Mouse (Mus musculus) CD4-positive, CD25-positive, alpha-beta regulatory T cell, adult 2 months (primary cell): ENCODE measurements around the gene Celsr3.
A peak's percentile ranks its signal among the peaks of the same experiment; 100 is the strongest.

Source experiments
- DNase-seq: peaks from one replicate; pipeline ENCODE4 v3.0.0-alpha.2; 2012; ENCODE audit warnings: low read depth, low spot score

Celsr3 gene

DNA sequence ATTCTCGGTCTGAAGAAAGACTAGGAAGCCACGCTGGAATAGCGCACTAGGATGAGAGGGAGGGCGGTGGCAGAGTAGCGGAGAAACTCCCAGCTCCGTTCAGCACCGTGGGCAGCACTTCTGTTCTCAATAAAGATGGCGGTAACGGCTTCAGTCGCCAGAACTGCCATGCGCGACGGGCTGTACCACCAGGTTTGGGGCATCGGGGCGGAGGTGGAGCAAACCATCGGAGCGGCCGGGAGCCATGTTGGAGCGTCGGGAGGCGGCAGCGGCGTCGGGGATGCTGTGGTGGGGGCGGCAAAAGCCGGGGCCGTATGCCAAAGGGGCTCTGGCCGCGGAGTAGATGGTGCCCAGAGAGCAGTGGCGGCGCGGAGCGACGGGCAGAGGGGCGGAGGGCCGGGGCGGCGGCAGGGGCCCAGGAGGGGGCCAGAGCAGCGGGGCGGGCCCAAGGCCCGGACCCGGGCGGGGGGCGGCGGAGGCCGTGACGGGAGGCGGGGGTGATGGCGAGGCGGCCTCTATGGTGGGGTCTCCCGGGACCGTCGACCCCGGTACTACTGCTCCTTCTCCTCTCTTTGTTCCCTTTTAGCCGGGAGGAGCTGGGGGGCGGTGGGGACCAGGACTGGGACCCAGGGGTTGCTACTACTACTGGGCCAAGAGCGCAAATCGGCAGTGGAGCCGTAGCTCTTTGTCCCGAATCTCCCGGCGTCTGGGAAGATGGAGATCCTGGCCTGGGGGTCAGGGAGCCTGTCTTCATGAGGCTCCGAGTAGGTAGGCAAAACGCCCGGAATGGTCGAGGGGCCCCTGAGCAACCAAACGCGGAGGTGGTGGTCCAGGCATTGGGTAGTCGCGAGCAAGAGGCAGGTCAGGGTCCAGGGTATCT lies at the start of gene Celsr3:
Gene Celsr3 (plus strand): TSS at position 501 of the 880 bp plus-strand sequence.
- peak; percentile 36 for DNase-seq

DNA sequence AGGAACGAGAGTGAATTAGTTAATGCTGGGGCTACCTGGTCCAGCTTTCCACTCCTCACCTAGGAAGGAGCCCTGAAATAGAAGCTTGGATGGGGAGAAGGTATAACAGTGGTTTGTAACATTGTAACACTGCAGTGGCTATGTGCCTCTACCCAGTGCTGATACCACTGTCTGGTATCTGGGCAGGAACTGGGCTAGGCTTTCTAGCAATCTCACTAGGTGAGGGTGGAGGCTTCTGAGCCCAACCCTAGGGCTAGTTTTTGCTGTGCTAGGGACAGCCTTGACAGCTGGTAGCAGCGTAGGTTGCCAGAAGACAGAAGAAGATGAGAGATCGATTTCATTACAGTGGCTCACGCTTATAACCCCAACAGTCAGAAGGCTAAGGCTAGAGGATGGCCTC lies 49.5 kb upstream of the Celsr3 start:
- DNase-seq = no peak

DNA sequence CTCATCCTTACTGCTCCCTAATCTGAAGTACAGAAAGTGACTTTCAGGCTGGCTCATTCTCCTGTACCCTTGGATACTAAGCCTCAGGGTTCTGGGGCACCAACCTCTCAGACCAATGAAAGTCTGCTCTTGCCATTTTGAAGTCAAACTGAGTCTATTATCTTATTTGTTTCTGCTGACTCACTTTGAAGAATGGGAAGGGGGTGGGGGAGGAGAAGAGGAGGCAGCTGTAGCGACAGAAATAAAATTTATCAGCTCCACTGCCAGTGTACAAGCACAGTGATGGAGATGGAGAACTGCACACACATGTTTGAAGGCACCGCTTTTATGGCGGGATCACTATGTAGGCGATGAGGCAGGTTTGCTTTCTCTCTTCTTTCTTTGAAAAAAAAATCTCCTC lies 48.8 kb upstream of the Celsr3 start:
- DNase-seq = no peak

DNA sequence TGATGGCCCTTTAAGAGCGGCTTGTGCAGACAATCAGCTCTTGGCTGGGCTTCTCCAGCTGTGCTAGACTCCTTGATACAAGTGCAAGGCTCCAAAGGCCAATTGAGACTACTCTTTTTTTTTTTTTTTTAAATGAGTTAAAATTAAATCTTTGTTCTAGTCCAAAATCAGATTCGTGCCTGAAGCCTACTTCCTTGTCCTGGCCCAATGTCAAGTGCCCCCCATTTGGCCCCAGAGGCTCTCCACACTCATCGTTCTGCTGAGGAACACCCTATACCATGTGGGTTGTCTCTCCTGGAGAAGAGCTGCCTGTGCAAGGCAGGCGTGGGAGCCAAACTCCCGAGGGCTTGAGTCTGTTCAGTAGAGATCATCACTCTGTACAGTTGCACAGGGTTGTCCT lies 45.2 kb upstream of the Celsr3 start:
- no peak for DNase-seq

DNA sequence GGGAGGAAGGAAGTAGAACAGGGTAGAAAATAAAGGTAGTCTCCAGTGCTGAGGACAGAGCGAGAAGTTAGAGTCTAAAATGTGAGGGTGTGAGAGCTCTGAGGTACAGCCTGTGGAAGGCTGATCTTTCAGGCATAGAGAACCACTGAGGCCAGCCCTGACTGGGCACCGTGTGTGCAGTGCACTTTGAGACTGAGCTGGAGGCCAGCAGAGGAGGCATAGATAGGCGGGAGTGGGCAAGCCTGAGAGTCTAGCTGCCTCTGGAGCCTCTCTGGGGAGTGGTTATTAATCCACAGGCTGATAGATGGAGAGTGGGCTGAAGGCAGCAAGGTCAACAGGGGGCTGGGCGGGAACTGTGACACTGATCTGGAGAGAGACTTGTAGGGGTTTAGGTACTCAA lies 44.2 kb upstream of the Celsr3 start:
- no peak for DNase-seq

DNA sequence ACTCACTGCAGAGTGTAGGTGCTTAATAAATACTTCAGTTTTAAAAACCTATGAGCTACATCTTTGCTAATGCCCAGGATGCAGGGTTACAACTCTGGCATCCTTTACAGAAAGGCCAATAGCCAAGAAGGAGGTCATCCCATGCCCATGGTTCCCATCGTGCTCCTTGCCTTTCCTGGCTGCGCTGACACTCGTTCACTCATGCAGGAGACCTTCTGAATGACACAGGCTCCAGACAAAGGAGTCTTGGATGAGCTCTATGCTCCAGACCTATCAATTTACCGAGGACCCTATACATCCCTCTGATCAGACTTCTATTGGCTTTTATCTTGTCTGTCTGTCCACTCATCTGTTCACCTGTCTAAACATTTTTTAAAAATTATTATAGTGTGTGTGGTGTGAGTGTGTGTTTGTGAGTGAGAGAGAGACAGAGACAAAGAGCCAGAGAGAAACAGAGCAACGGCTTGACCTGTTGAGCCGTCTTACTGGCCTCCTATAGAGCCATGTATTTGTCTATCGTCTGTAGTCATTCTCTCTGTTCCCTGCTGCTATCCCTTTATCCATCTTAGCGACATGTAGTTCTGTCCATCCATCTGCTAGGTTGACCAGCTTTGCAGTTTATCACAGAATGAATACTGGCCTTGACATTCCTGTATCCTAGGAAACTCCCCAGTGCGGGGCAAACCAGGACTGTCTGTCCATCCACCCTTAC lies 43.1 kb upstream of the Celsr3 start:
- DNase-seq = no peak

DNA sequence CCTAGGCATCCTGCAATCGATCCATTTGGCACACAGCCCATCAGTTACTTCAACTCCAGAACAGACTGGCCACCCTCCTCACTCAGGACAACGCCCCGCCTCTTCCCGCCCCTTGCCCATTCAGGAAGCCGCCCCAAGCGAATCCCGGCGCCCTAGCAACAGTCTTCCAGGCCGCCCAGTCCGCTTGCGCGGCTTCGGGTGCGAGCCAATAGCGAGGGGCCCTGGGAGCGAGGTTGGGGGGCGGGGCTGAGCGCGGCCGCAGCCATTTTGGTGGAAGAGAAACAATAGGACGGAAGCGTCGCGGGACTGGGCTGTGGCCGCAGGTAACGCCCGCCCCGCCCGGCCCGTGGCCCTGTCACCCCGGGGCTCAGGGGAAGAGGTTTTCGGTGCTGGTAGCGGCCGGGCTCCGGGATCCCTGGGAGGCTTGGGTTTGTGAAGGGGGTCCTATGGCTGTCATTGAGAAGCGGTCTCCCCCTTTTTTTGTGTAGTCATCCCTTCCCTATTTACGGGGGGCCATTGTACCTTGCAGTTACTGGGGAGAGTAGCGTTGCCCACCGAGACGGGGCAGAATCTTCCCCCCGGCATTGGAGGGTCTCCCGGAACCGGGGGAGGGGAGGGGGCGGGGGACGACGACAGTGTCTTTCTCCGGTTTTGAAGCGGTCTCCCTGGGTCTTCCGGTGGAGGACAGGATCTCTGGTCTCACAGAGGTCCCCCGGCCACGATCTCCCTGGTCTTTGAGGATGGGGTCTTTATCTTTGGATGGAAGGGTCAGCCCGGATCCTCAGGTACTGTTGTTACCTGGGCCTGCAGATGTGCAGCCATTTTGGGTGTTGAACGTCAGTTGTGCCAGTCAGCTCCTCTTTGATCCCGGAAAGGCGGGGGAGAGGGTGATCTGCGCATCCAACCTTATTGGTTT lies 42.3 kb upstream of the Celsr3 start, which contains the start of gene Ip6k2:
Gene Ip6k2 (plus strand): TSS at position 249 of the 916 bp plus-strand sequence.
- peak; percentile 93 for DNase-seq

DNA sequence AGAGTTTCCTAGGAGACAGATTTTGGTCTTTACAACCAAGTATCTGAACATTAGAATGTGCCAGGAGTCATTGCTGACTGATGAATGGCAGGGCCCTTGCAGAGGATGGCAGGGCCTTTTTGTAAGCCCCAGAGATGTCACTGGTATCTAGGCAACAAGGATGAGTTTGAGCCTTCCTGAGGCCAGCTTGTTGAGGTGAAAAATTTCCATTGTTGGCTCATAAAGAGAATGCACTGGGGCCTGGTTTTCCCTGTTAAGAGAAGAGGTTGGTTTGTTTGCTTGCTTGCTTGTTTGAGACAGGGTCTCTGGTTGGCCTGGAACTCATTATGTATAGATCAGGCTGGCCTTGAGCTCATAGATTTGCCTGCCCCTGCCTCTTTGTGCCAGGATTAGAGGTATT lies 40.7 kb upstream of the Celsr3 start:
- DNase-seq = no peak

DNA sequence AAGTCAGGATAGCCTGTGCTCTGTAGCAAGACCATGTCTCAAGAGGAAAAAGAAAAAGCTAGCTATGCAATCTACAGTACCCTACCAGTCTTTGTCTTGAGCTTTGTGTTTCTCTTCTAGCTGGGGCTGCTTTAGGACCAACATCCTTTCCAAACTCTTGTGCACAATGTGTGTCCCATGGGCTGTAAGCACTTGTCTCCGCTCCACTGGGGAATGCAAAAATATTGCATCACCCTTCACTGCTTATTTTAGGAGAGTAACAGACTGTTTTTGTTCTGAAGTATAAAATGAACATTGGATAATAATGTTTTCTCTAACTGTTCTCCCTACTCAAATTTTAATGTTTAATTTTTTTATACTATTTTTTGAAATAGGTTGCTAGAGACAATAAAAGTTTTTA lies 39.6 kb upstream of the Celsr3 start:
- no peak for DNase-seq

DNA sequence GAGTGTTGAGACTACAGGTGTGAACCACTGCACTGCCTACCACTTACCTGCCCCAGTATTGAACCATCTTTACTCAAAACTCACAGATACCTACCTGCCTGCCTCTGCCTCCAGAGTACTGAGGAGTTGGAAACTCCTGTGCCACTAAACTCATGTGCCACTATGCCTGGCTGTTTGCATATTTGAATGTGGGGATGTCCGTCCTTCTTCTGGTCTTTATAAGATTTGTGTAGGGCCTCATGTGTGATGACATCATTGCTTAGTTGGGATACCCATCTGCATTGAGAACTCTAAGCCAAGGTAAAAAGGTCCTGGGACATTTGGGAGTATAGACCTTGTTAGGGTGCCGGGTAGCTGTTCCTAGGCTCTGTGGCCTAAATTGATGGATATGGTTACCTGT lies 39.0 kb upstream of the Celsr3 start:
- no peak for DNase-seq

DNA sequence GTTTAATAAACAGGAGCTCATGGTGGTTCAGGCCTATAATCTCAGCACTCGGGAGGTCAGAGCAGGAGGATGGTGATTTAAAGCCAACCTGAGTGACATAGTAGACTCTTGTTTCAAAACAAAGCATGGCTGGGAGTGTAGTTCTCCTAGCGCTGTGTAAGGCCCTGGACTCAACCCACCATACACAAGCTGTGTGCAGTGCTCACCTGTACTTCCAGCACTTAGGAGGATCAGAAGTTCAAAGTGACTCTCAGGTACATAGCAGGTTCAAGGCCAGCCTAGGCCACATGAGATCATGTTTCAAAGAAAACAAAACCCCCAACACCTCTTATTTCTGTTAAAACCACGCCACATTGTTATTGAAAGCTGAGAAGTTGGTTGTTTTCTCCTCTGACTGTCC lies 37.4 kb upstream of the Celsr3 start:
- no peak for DNase-seq

DNA sequence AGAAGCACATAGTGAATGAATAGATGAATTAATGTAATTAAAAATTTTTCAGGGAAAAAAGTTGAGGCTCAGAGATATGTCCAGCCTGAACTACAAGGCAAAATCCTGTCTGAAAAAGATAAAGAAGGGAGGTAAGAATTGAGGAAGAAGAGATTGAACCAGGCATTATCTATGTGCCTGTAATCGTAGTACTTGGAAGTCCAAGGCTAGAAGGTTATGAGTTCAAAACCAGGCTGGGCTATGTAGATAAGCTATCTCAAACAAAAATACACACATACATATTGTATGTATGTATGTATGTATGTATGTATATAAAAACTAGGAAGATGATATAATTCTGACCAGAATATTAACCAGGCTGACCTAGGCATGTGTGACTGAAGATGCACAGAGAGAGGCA lies 33.8 kb upstream of the Celsr3 start:
- no peak for DNase-seq

DNA sequence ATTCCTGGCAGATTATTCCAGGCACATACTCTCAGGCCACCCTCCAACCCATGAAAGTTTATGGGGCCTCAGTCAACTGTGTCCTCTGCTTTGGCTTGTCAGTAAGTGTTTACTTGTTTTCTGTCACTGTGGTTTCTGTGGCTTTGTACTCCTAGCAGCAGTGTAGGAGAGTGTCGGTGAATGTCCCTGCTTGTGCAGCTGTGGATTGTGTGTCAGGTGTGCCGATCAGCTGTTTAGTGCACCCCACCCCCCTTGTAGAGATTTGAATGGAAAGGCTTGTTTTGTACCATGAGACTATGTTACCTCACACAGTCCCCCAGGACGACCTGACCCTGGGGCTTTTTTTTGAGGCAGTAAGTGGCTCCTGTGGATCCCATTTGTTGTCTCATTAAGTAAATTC lies 33.4 kb upstream of the Celsr3 start:
- peak; percentile 46 for DNase-seq

DNA sequence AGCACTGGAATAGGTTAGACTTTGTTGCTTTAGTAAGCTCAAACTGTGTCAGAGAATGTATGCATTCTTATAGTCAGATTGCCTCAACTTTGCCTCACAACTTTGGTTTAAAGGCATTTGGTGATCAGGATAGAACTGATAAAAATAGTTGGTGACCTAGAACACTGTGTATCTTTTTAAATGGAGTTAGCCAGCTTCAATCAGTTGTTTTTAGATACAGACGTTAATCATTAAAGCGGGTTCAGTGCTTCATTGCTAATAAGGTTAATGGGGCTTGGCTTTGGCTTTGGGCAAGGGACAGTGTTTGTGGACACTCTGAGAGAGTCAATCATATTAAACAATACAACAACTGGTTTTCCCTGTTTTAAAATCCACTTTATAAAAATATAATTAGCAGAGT lies 30.8 kb upstream of the Celsr3 start:
- DNase-seq = no peak

DNA sequence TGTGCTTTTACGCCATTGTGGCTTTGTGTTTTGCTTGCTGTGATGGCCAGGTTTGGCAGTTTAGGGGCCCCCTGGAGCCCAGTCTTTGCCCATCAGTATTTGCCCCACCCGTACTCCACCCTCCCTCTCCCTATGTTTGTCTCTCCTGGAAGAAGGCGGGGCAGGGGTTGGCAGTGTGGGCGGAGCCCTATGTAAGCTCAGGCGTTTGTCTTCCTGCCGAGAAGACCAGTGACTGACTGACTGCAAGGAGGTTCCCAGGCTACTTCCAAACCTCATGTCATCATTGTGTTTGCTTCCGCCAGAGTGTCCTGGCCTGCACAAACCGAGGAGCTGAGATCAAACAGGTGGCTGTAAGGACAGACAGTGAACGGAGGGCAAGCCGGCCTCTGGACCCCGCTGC lies 30.4 kb upstream of the Celsr3 start:
- DNase-seq = no peak

DNA sequence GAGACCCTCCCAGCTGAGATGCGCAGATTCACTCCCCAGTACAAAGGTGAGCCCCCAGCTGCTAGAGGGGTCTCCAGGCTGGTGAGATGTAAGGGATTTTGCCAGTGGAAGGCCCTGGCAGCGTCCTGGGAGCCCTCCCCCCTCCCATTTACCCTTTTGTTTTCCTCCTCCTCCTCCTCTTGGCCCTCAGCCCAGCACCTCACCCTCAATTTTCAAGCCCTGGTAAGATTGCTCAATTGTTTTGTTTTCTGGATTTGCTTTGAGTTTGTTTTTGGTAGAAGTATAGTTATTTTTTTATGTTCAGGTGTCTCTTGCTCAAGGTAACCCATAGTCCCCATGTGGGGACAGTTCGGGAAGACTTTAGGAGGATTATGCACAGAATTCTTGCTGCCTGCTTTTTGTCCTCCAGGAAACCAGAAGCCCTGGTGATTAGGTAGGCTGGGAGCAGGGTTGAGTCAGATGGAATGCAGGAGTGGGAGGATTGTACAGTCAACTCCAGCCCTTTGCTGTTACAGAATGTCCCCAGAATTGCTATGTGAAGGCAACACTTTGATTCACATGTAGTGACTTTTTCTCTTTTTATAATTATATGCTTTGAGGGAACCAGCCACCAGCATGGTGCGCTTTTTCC lies 29.7 kb upstream of the Celsr3 start:
- no peak for DNase-seq

DNA sequence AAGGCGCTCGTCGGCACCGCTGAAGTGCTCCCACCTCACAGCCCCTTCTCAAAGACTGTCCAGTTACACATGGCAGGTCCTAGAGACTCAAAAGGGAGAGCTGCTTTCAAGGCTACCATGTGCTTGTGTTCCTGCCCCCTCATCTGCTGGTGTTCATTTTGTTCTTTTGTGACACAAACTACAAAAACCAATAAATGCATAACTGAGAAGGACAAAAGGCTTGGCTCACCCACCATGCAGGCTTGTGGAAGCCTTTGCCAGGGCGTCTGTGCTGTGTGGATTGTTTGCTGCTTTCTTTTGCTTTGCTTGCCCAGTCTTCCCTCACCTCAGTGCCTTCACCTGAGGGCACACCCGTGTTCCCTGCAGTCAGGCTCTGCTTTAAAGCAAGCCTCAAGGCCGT lies 28.6 kb upstream of the Celsr3 start:
- no peak for DNase-seq

DNA sequence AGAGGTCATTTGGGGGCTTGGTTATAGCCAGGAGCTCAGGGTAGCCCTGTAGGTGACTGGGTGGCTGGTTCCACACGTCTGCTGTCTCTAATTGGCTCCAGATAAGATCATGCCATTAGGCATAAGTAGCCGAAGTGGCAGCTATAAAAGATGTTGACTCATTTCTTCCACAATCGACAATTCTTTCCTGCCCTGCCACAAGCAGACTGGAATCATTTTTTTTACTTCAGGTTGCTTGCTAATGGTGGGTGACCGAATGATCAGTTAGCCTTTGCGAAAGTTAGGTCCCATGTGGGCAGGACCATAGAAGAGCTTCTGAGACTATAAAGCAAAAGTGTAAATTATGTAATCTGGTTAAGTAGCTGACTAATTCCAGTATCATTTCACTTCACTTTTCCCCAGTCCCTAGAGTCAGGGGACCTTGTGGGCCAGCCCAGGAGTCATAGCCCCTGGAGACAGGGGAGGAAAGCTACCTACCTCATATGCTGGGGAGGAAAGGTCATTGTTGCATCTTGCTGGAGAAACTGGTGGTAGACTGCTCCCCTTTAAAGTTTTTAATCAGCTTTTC lies 27.5 kb upstream of the Celsr3 start:
- no peak for DNase-seq

DNA sequence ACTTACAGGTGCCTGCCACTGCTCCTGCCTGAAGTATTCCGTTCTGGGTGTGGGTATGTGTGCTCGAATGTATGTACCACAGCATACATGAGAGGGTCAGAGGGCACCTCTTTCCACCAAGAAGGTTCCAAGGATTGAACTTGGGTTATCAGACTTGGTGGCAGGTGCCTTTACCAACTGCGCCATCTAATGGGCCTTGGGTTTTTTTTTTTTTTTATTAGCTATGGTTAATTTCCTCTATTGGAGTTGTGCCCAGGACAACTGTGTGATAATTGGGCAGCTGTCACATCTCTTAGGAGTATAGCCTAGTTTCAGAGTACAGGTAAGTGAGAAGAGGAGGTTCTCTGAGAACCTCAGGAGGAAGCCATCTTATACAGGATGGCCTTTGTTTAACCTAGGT lies 26.6 kb upstream of the Celsr3 start:
- no peak for DNase-seq

DNA sequence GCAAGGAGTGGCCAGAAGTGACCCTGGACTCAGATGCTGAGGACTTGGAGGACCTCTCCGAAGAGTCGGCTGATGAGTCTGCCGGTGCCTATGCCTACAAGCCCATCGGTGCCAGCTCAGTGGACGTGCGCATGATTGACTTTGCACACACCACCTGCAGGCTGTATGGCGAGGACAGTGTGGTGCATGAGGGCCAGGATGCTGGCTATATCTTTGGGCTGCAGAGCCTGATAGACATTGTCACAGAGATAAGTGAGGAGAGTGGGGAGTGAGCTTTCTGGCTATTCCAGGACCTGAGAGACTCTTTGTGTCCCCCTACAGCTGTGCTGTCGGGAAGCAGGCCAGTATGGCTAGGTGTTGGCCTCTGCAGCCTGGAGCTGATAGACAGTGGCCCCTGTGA lies 20.4 kb upstream of the Celsr3 start:
- DNase-seq = no peak

DNA sequence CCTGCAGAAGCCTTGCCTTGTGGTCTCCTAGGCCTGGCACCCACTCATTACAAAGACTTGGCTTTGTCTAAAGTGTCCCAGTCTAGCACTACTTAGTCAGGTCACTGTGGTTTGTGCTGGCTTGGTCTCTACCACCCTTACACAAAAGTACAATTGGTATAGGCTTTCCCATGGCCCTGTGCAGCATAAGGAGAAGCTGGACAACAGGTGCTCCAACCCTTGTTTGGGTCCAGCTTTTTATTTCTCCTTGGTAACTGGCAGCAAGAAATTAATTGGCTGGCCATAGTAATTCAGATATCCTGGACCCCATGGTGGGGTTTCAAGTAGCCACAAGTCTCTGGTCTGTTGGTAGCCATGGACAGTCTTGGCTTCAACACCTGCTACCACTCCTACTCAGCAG lies 19.7 kb upstream of the Celsr3 start:
- DNase-seq = no peak
